Mouse (Mus musculus) erythroblast, embryonic 14.5 days (primary cell): ENCODE results near the gene Syne2. TPM values are rescaled to one million over a fixed set of nuclear protein-coding genes. Genes with fewer than 3 reads are reported as not detected.
"Not testable (repeated sequence)": the region's sequence is repeated elsewhere in the genome, so short reads cannot be mapped to it uniquely, and the experiment has no call there.

ENCODE experiments used
- H3K27me3 ChIP-seq: 2 replicates; pipeline ENCODE4 v1.6.1; 2012; ENCODE audit warnings: inconsistent platforms; ENCODE audit not compliant: control insufficient read depth
- H3K36me3 ChIP-seq: 2 replicates; pipeline ENCODE4 v1.6.1; 2012; ENCODE audit warnings: mild to moderate bottlenecking, inconsistent platforms; ENCODE audit not compliant: control insufficient read depth
- H3K4me1 ChIP-seq: 2 replicates; pipeline ENCODE4 v1.6.1; 2012; ENCODE audit warnings: inconsistent platforms; ENCODE audit not compliant: control insufficient read depth
- H3K4me3 ChIP-seq: replicated peaks from 2 replicates; pipeline ENCODE3; 2012; ENCODE audit warnings: moderate library complexity, mild to moderate bottlenecking, inconsistent platforms
- H3K9me3 ChIP-seq: 2 replicates; pipeline ENCODE4 v1.6.1; 2012; ENCODE audit warnings: low read length, inconsistent platforms, mixed read lengths; ENCODE audit not compliant: control insufficient read depth
- GATA1 ChIP-seq: IDR thresholded peaks from 2 replicates; pipeline ENCODE4 v1.6.1; 2012; ENCODE audit warnings: low read length, inconsistent platforms, mixed read lengths
- TAL1 ChIP-seq: IDR thresholded peaks from 3 replicates; pipeline ENCODE4 v1.6.1; 2012; ENCODE audit warnings: low read length, inconsistent platforms, mixed read lengths
- polyA plus RNA-seq: library from polyadenylated mRNA; stranded (reverse); fragments of >175 nt; gene quantifications from 2 replicates; pipeline ENCODE4 v1.2.3, GENCODE M21; 2012

The Syne2 gene
- polyA plus RNA-seq: not detected in 2 replicates

DNA sequence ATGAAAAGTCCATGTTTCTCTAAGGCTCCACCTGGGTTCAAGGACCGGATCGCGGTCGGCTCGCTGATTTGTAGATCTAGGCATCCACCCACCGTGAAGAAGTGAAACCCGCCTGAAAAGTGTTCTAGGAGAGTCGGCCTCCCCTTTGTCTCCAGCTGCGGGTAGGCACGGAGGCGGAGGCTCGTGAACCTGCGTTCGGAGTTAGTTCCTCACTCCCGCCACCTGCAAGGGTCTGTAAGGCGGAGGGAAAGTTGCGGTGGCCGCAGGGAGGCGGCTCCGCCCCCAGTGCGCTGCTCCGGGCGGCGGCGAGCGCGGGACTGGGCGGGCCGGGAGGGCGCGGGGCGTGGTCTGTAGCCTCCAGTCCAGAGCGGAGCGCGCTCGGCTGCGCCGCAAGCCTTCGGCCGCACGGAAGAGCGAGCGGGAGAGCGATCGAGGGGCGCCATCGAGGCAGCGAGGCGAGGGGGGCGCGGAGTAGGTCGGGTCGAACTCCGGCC lies at the start of gene Syne2:
Gene Syne2, plus strand, starts transcription at position 176 of the 494 bp plus-strand sequence.
- TF ChIP-seq GATA1 (no peak), TAL1 (no peak)
- Histone ChIP-seq H3K4me3 (peak within 1 kb of the TSS; percentile 69), H3K9me3 (no peaks in the 10 kb centered on the region; the same call in 1 of the 2 replicates), H3K27me3 (peaks cover 78% of the 10 kb centered on the region), H3K4me1 (peaks cover 13% of the 10 kb centered on the region), H3K36me3 (no peaks in the 10 kb centered on the region)

DNA sequence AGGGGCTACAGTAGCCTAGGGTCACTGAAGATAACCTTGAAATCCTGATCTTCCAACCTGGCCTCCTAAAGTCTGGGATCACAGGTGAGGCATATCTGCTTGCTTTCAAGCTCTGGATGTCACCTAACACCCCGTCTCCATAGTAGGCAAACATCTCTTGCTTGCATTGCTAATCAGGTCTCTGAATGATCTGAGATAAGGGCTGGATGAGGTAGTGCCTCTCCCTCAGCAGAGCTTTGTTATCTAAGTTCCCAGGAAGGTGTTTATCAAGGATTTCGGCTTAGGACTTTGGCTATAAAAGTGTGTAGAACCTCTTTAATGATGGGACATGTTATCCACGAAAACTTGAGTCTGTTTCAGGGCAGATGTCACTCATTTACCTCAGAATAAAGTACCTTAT lies 46.5 kb upstream of the Syne2 start:
- H3K4me3 ChIP-seq: no peak overlapping the region
- H3K9me3 ChIP-seq: peaks cover 2% of the 10 kb centered on the region; the same call in 1 of the 2 replicates
- peaks cover 3% of the 10 kb centered on the region for H3K4me1 ChIP-seq
- no peaks in the 10 kb centered on the region for H3K27me3 ChIP-seq
- H3K36me3 ChIP-seq: no peaks in the 10 kb centered on the region
- TF ChIP-seq GATA1 (no peak), TAL1 (no peak)

DNA sequence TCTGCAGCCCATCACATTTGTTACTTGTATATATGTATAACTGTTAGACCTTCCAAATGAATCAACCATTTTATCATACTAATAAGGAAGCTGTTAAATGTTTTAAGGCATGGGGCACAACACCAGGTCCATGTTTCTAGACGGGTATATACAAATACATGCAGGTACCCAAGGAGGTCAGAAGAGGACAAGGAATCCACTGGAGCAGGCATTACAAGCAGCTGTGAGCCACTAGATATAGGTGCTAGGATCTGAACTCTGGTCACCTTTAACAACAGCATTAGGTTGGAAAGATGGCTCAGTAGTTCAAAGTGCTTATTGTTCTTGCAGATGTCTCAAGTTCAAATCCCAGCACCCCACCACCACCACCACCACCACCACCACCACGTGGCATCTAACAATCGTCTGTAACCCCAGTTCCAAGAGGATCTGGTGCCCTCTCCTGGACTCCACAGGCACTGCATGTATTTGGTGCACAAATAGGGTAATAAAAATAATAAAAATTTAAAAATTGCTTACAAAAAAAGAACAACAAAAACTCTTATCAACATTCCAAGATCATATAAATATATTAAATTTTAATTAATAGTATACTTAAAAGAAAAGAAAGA lies 45.4 kb upstream of the Syne2 start:
- Histone ChIP-seq H3K36me3 (no peaks in the 10 kb centered on the region), H3K27me3 (no peaks in the 10 kb centered on the region), H3K4me1 (peaks cover 3% of the 10 kb centered on the region), H3K4me3 (no peak overlapping the region), H3K9me3 (peaks cover 2% of the 10 kb centered on the region; the same call in 1 of the 2 replicates)
- TF ChIP-seq TAL1: no peak
- TF ChIP-seq GATA1: no peak

DNA sequence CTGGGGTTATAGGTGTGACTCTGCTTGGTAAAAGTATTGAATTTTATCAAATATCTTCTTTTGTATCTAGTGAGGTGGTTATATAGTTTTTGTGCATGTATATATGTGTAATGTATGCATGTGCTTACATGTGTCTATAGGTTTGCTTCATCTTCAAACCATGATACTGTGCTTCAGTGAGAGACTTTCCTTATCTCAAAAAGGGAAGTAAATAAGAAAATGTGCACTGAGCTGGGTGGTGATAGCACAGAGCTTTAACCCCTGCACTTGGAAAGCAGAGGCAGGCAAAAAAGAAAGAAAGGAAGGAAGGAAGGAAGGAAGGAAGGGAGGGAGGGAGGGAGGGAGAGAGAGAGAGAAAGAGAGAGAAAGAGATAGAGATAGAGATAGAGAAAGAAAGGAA lies 36.5 kb upstream of the Syne2 start:
- Histone ChIP-seq H3K4me3 (no peak overlapping the region), H3K36me3 (no peaks in the 10 kb centered on the region), H3K27me3 (no peaks in the 10 kb centered on the region), H3K4me1 (no peaks in the 10 kb centered on the region), H3K9me3 (no peaks in the 10 kb centered on the region; the same call in 1 of the 2 replicates)
- no peak for TF ChIP-seq TAL1
- TF ChIP-seq GATA1: no peak

DNA sequence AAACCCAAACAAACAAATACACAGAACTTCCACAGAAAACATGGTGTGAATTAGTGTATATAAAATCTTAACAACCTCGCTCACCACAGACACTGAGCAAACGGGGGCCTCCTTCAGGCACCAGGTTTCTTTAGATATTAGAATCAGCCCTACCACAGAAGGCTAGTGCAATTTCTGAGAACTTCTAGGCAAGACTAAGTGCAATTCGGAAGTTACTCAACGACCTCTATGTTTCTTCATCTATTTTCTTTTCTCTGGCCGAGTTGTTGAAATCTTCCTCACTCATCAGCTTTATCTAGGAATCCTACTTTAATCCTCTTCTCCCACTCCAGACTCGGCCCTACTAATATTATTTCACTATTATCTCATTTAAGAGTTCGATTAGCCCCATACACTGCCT lies 35.9 kb upstream of the Syne2 start:
- Histone ChIP-seq H3K36me3 (no peaks in the 10 kb centered on the region), H3K4me3 (no peak overlapping the region), H3K9me3 (no peaks in the 10 kb centered on the region; the same call in 1 of the 2 replicates), H3K27me3 (no peaks in the 10 kb centered on the region), H3K4me1 (no peaks in the 10 kb centered on the region)
- TF ChIP-seq GATA1 (no peak), TAL1 (no peak)

DNA sequence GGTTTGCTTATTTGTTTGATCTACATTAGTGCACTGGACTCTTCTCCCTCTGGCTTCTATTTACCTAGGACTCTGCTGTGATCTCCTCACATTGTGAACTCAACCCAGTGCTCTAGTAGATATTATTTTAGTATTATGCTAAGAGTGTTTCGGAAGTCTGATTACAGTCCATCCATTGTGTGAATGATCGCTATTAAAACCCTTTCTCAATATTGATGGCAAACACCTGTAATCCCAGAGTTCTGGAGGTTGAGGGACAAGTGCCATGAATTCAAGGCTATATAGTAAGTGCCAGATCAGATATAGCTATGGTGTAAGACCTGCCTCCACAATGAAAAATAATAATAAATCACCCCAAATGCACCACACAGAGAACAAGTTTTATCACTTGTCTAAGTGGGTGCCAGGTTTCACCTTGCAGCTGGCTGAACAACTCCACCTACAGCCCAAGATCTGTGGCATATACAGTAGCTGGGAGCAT lies 33.6 kb upstream of the Syne2 start:
- Histone ChIP-seq H3K36me3 (no peaks in the 10 kb centered on the region), H3K4me3 (no peak overlapping the region), H3K27me3 (no peaks in the 10 kb centered on the region), H3K4me1 (no peaks in the 10 kb centered on the region), H3K9me3 (no peaks in the 10 kb centered on the region; the same call in 1 of the 2 replicates)
- TF ChIP-seq TAL1 (no peak), GATA1 (no peak)

DNA sequence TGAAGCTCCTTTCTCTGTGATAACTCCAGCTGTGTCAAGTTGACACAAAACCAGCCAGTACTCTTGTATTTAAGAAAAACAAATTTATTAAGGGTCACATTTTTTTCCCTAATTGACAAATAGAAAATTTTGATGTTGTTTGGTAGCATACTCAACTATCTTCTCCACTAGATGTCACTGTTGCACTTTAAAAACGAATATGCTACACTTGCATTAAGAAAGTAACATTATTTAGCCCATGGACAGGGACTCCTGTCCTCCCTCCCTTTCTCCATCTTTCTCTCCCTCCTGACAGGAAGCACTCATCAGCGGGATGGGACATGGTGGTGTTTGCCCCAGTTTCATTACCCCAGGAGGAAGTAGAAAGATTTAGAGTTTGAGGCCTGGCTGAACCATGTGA lies 31.3 kb upstream of the Syne2 start:
- not testable (repeated sequence) for H3K36me3 ChIP-seq, H3K9me3 ChIP-seq, H3K27me3 ChIP-seq, H3K4me1 ChIP-seq, H3K4me3 ChIP-seq

DNA sequence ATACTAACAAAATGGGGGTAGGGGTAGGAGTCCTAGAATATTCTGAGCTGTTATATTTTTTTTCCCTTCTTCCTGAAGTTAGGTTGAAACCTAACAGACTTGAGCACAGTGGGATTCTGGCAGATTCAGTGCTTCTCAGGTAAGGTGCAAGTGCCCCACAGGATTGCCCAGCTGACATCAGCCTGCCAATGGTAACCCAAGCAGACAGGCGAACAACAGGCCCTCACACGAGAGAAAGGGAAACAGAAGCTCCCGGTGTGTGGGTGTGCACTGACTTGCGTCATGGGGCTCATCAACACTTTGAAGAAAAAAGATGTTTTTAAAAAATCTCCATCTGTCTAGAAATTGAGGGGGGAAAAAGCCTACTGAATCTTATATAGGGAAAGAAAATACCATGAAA lies 28.5 kb upstream of the Syne2 start:
- Histone ChIP-seq H3K9me3 (no peaks in the 10 kb centered on the region), H3K4me3 (no peak overlapping the region), H3K27me3 (no peaks in the 10 kb centered on the region), H3K4me1 (no peaks in the 10 kb centered on the region), H3K36me3 (no peaks in the 10 kb centered on the region)
- TF ChIP-seq TAL1 (no peak), GATA1 (no peak)

DNA sequence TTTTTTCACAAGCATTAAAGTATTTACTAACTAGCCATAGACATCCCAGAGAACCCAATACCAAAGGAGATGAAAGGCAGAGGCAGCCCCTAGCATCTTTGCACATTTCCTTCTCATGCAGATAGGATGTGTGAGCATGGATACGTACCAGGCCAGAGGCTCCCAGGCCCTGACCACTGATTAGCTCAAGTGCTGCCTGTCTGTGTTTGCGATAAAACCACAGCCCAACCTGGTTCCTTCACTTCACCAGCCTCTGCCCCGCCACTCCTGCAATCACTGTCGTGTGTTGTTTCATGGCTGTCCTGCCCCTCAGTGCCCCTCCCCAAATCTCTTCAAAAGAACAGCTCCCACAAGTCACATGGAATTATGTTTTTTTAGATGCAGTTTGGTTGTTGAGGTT lies 23.4 kb upstream of the Syne2 start:
- Histone ChIP-seq H3K9me3 (no peaks in the 10 kb centered on the region), H3K4me3 (no peak overlapping the region), H3K4me1 (no peaks in the 10 kb centered on the region), H3K27me3 (no peaks in the 10 kb centered on the region), H3K36me3 (no peaks in the 10 kb centered on the region)
- TF ChIP-seq GATA1 (no peak), TAL1 (no peak)

DNA sequence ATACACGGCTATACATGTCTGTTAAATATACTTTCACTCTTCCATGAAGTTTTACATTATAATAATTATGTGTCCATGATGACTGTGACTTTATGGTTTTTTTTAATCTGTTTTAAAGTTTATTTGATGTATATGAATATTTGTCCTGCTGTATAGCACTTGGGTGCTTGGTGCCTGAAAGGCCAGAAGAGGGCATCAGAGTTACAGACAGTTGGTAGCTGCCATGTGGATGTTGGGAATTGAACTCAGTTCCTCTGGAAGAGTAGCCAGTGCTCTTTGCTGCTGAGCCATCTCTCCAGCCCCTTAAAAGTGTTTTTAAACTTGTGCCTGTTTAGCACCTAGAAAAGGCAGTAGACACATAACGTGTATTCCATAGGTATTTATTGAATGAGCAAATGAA lies 21.4 kb upstream of the Syne2 start:
- H3K4me1 ChIP-seq: no peaks in the 10 kb centered on the region
- TF ChIP-seq TAL1 (no peak), GATA1 (no peak)
- H3K9me3 ChIP-seq: no peaks in the 10 kb centered on the region
- no peaks in the 10 kb centered on the region for H3K36me3 ChIP-seq
- no peaks in the 10 kb centered on the region for H3K27me3 ChIP-seq
- H3K4me3 ChIP-seq: no peak overlapping the region
